Mouse (Mus musculus) C2C12 (cell line): Measurements from ENCODE around the gene Gm21060. TPM values are rescaled to one million over a fixed set of nuclear protein-coding genes. Genes with fewer than 3 reads are reported as not detected.

Experiments
- H3K27me3 ChIP-seq: one replicate; pipeline ENCODE4 v1.6.1; 2011; ENCODE audit not compliant: control insufficient read depth, insufficient read depth, insufficient read length
- H3K36me3 ChIP-seq: one replicate; pipeline ENCODE4 v1.6.1; 2011; ENCODE audit not compliant: control insufficient read depth, insufficient read depth
- H3K4me3 ChIP-seq: one replicate; pipeline ENCODE4 v1.5.1; 2011; ENCODE audit warnings: mild to moderate bottlenecking, control low read depth; ENCODE audit not compliant: poor library complexity, insufficient read depth, severe bottlenecking
- H3K79me2 ChIP-seq: one replicate; pipeline ENCODE4 v1.6.1; 2011; ENCODE audit not compliant: control insufficient read depth, insufficient read depth
- H3K79me3 ChIP-seq: one replicate; pipeline ENCODE4 v1.6.1; 2011; ENCODE audit warnings: low read depth, control low read depth
- H3ac ChIP-seq: one replicate; pipeline ENCODE3; 2011; ENCODE audit warnings: low read depth; ENCODE audit not compliant: control insufficient read depth, insufficient read length
- CEBPB ChIP-seq: IDR thresholded peaks from one replicate; pipeline ENCODE4 v1.6.1; 2011; ENCODE audit warnings: low read depth, mild to moderate bottlenecking, control low read depth, moderate library complexity
- CTCF ChIP-seq: IDR thresholded peaks from one replicate; pipeline ENCODE4 v1.5.1; 2011; ENCODE audit not compliant: control insufficient read depth, insufficient read depth, insufficient read length
- FOSL1 ChIP-seq: IDR thresholded peaks from one replicate; pipeline ENCODE4 v1.8.0; 2011; ENCODE audit warnings: mild to moderate bottlenecking, low read length; ENCODE audit not compliant: poor library complexity, insufficient read depth, severe bottlenecking
- MAX ChIP-seq: IDR thresholded peaks from one replicate; pipeline ENCODE4 v1.6.1; 2011; ENCODE audit warnings: mild to moderate bottlenecking, control low read depth
- MYOD1 ChIP-seq: IDR thresholded peaks from one replicate; pipeline ENCODE4 v1.6.1; 2011; ENCODE audit warnings: low read depth; ENCODE audit not compliant: control insufficient read depth, insufficient read length
- MYOG ChIP-seq: IDR thresholded peaks from one replicate; pipeline ENCODE4 v1.6.1; 2011; ENCODE audit not compliant: control insufficient read depth, insufficient read length; ENCODE audit errors: extremely low read depth
- USF1 ChIP-seq: IDR thresholded peaks from one replicate; pipeline ENCODE4 v1.6.1; 2011; ENCODE audit warnings: low read depth, mild to moderate bottlenecking, control low read depth, moderate library complexity
- polyA plus RNA-seq: library from polyadenylated mRNA; unstranded; fragments of >200 nt; fragmentation: generic; extraction: Trizol; gene quantifications from one replicate; pipeline ENCODE4 v1.2.1, GENCODE M21; 2012; ENCODE audit warnings: missing spikeins

The Gm21060 gene
- polyA plus RNA-seq, 1 experiment: not detected

- Histone ChIP-seq H3K4me3 (no peak overlapping the region), H3K79me2 (no peaks in the 10 kb centered on the region), H3K79me3 (no peaks in the 10 kb centered on the region), H3ac (no peak overlapping the region), H3K36me3 (no peaks in the 10 kb centered on the region), H3K27me3 (no peaks in the 10 kb centered on the region)
- TF ChIP-seq MYOD1: no peak
- no peak for TF ChIP-seq CEBPB
- no peak for TF ChIP-seq MAX
- TF ChIP-seq USF1: no peak
- TF ChIP-seq CTCF: no peak
- no peak for TF ChIP-seq MYOG
- no peak for TF ChIP-seq FOSL1
Observed at GRCm38 (mm10) chr19:61267141-61267540, 29.7 kb downstream of the Gm21060 start.

GRCm38 (mm10) chr19:61266651-61267050 is 30.2 kb downstream of the Gm21060 start:
- Histone ChIP-seq H3ac (no peak overlapping the region), H3K79me3 (no peaks in the 10 kb centered on the region), H3K4me3 (no peak overlapping the region), H3K36me3 (no peaks in the 10 kb centered on the region), H3K79me2 (no peaks in the 10 kb centered on the region), H3K27me3 (no peaks in the 10 kb centered on the region)
- TF ChIP-seq USF1 (no peak), MYOG (no peak), CTCF (no peak), CEBPB (no peak), FOSL1 (no peak), MYOD1 (no peak), MAX (no peak)

- H3ac ChIP-seq: no peak overlapping the region
- H3K79me2 ChIP-seq: no peaks in the 10 kb centered on the region
- H3K4me3 ChIP-seq: no peak overlapping the region
- no peaks in the 10 kb centered on the region for H3K79me3 ChIP-seq
- no peaks in the 10 kb centered on the region for H3K36me3 ChIP-seq
- no peaks in the 10 kb centered on the region for H3K27me3 ChIP-seq
- TF ChIP-seq MYOG: no peak
- TF ChIP-seq CEBPB: no peak
- TF ChIP-seq MYOD1: no peak
- TF ChIP-seq USF1: no peak
- no peak for TF ChIP-seq CTCF
- no peak for TF ChIP-seq FOSL1
- no peak for TF ChIP-seq MAX
Observed at GRCm38 (mm10) chr19:61266246-61266615, 30.6 kb downstream of the Gm21060 start.

GRCm38 (mm10) chr19:61265349-61266245 is 31.3 kb downstream of the Gm21060 start:
- H3K4me3 ChIP-seq: no peak overlapping the region
- TF ChIP-seq USF1: peak; percentile 89
- TF ChIP-seq MAX: peak; percentile 31
- no peak for TF ChIP-seq MYOG
- no peak overlapping the region for H3ac ChIP-seq
- no peaks in the 10 kb centered on the region for H3K36me3 ChIP-seq
- H3K27me3 ChIP-seq: no peaks in the 10 kb centered on the region
- H3K79me3 ChIP-seq: no peaks in the 10 kb centered on the region
- no peaks in the 10 kb centered on the region for H3K79me2 ChIP-seq

- no peak overlapping the region for H3K4me3 ChIP-seq
- H3K79me3 ChIP-seq: no peaks in the 10 kb centered on the region
- H3K79me2 ChIP-seq: no peaks in the 10 kb centered on the region
- H3K36me3 ChIP-seq: no peaks in the 10 kb centered on the region
- no peaks in the 10 kb centered on the region for H3K27me3 ChIP-seq
- no peak overlapping the region for H3ac ChIP-seq
- TF ChIP-seq MAX (no peak), CEBPB (no peak), MYOG (no peak), FOSL1 (no peak), USF1 (no peak), MYOD1 (no peak), CTCF (no peak)
Observed at GRCm38 (mm10) chr19:61264933-61265332, 31.9 kb downstream of the Gm21060 start.

- Histone ChIP-seq H3K79me2 (no peaks in the 10 kb centered on the region), H3K4me3 (no peak overlapping the region), H3K79me3 (no peaks in the 10 kb centered on the region), H3K36me3 (no peaks in the 10 kb centered on the region), H3K27me3 (no peaks in the 10 kb centered on the region), H3ac (no peak overlapping the region)
- no peak for TF ChIP-seq CEBPB
- TF ChIP-seq MYOG: no peak
- TF ChIP-seq MAX: no peak
- no peak for TF ChIP-seq USF1
Observed at GRCm38 (mm10) chr19:61264227-61264626, 32.6 kb downstream of the Gm21060 start.
